Mouse (Mus musculus) mature B cell (primary cell): Measurements from ENCODE around the gene Gm48552.

Experiments
- in situ Hi-C: fragments of 300-500 bp; cut with MboI; formaldehyde crosslinking; loops from 2 replicates; pipeline ENCODE4 v1.14.3; 2019

Gene Gm48552

DNA sequence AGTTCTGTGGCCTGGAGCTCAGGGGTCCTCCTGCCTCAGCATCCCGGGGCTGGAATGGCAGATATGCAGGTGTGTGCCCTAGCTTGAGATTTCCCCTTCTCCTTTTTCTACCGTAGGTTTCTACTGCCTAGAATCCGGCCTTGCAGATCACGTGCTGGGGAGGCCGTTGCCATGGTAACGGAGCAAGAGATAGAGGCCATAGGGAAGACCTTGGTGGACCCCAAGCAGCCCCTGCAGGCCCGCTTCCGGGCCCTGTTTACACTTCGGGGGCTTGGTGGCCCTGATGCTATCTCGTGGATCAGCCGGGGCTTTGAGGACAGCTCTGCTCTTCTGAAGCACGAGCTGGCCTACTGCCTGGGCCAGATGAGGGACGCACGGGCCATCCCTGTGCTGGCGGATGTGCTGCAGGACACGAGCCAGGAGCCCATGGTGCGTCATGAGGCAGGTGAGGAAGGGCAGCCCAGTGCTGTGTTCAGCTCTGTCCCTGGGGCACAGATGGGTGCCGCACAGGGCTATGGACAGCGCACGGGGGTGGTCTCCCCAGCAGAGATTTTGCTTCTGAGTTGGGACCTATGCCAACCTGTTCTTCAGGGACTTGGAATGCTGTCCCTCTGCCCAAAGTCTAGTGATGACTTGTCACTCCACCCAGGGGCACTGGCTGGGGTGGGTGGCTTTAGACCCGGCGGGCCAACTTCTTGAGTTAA is 3.0 kb upstream of the Gm48552 start:
- in situ Hi-C loops = no loop called here

DNA sequence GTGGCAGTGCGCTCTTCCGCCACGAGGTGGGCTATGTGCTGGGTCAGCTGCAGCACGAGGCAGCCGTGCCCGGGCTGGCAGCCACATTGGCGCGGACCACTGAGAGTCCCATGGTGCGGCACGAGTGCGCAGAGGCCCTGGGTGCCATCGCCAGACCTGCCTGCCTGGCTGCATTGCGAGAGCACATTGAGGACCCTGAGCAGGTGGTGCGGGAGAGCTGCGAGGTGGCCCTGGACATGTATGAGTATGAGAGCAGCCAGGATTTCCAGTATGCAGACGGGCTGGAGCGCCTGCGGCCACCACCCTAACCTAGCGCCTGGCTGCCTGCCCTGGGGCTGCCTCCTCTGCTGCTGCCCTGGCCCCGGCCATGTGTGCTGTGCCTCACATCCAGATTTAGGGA is 1.1 kb upstream of the Gm48552 start:
- in situ Hi-C loops = no loop called here

DNA sequence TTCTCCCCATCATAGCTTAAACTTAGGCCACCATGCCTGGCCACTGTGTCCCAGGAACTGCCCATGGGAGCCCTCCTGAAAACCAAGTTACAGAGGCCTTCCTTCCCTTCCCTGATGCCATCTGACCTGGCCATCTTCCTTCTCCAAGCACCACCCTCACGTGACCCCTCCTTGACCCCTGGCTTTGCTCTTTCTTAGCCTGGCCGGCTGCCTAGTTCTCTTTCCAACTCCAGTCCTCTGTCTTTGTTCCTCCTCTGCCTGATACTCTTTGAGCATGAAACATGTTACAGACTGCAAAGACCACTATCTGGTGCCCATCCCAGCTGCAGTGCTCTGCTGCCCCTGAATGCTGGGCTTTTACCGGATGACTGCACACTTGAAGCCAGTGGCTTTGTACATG is 568 bp downstream of the Gm48552 start:
- in situ Hi-C loops = no loop called here

DNA sequence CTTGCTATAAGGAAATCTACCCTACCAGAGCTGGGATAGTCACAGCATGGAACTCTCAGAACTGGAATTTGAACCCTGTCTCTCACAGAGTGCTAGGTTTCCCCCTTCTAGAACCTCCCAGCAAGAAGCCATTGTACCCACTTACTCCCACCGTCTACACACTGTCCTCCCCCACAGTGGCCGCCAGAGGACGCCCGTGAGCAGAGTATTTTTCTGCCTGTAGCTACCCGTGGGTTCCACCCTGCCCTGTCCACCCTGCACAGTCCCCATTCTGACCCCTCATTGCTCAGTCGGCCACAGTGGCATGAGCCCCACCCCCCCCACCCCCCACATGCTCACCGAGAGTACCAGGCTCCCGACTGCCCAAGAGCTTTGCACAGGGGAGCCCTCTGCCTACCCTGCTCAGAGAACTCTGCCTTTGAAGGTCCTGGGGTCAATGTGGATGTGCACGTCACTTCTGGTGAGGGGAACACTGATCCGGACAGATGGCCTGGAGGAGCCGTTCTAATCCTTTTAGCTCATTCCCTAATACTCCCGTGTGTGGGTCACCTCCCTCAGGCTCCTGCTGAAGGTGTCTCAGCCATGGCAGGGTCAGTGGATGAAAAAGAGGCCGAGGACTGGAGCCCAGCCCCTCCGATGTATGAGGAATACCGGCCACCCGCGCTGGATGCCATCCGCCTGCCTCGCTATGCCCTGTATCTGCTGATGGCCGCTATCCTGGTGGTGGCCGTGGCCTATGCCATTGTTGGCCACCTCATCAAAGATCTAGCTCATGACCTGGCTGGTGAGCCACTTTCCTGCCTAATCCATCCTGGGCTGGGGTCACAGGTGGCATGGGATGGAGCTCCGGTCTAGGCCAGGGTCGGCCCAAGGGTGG is 1.2 kb downstream of the Gm48552 start:
- in situ Hi-C loops = no loop called here

- in situ Hi-C loops = no loop called here
Observed at GRCm38 (mm10) chr10:81390678-81390965, 1.8 kb downstream of the Gm48552 start.

- in situ Hi-C loops = no loop called here
Observed at GRCm38 (mm10) chr10:81392270-81392669, 3.5 kb downstream of the Gm48552 start.

DNA sequence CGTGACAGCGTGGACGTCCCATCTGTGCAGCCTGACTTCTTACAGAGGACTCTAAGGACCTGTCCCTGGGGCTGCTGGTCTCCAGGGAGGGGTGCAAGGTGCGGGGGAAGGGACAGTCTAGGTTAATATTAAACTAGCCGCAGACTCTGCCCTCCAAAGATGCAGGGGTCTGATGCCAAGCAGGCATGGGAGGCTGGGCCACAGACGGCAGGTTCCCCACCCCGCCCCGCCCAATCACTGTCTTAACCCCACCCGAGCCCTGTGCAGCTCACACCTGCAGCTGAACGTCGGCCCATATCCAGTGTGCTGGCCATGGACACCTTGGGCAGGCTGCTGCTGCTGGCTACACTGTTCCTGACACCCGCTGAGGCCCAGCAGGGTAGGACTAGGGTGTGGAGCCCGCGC is 4.0 kb downstream of the Gm48552 start, which contains the start of gene Smim24:
Gene Smim24, plus strand, starts transcription at position 271 of the 405 bp plus-strand sequence.
- in situ Hi-C loops = no loop called here

GRCm38 (mm10) chr10:81393456-81394063 is 4.8 kb downstream of the Gm48552 start:
- in situ Hi-C loops = no loop called here

DNA sequence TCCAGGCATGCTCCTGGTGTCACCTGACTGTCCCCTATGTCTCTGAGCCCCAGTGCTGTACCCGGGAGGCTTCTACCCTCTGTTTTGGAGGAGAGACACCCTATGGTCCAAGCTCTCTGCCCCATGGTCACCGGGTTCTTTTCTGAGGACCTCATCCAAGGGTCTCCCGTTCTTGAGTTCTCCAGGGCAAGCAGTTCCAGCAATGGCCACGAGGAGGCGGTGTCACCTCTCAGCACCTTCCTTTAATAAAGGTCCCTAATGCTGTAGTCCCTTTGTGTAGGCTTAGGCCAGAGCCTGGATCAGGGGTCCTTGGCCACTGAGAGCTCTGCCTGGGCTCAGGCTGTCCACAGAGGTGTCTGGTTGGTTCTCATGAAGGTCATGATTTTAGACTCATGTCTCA is 6.3 kb downstream of the Gm48552 start:
- in situ Hi-C loops = no loop called here

DNA sequence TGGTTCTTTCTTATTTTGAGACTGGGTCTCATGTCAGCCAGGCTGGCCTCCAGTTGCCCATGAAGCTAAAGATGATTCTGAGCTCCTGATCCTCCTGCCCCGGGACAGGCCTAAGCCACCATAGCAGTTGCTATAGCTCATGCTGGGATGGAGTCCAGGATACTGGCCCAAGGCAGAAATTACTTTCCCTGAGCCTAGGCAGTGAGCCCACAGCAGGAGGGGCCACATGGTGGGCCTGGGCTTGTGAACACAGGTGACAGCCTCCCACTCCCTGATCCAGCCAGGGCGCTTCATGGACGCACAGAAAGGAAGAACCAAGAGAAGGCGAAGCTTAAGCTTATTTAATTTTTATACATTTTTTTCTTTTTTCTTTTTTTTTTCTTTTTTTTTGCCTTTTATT is 7.1 kb downstream of the Gm48552 start:
- in situ Hi-C loops = no loop called here

DNA sequence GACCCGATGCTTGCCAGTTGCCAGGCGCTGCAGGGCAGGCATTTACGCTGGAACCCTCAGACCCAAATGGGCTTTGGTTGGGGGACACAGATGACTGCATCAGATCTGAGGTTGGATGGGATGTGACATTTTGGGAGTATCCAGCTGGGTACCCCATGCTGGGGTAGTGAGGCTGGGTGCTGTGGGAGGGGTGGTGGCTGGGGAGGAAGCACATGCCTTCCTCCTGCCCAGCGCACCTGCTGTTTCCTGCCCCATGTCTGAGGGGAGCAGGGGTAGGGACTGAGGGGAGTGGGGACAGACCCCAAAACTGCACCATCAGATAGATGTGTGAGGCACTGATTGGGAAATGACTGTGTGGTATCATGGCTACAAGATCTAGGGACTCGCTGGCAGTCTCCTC is 7.9 kb downstream of the Gm48552 start:
- in situ Hi-C loops = no loop called here

DNA sequence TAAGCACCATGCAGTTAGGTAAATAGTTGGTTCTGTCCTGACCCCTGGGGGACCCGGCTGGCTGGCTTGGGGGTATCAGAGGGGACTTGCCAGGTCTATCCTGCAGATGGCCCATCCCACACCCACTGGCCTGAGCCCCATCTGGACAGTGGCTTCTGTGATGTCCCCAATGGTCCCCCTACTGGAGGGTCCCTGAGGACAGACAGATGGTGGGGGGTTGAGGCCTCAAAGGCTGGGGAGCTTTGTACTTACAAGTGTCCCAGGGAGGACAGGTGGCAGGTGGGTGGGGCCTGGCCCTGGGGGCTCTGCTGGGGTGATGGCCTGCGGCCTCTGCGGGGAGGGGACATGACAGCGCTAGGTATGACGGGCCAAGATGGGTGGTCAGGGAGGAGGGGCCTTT is 10.5 kb downstream of the Gm48552 start:
- in situ Hi-C loops = no loop called here

- in situ Hi-C loops = no loop called here
Observed at GRCm38 (mm10) chr10:81399798-81400308, 11.0 kb downstream of the Gm48552 start.

GRCm38 (mm10) chr10:81400371-81401204 is 11.8 kb downstream of the Gm48552 start:
- in situ Hi-C loops = no loop called here

DNA sequence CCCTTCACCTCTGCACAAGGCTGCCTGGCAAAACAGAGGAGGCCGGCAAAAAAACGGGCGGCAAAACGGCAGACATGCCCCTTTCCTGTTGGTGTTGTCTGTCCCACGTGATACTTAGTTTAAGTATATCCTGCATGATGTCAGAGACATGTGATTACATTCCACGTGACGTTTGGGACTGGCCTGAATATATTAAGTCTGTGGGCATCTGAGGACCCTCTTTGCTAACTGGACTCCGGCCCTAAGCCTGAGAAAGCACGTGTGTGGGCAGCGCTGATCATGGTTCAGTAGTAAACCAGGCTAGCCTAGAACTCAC is 12.4 kb downstream of the Gm48552 start:
- in situ Hi-C loops = no loop called here

DNA sequence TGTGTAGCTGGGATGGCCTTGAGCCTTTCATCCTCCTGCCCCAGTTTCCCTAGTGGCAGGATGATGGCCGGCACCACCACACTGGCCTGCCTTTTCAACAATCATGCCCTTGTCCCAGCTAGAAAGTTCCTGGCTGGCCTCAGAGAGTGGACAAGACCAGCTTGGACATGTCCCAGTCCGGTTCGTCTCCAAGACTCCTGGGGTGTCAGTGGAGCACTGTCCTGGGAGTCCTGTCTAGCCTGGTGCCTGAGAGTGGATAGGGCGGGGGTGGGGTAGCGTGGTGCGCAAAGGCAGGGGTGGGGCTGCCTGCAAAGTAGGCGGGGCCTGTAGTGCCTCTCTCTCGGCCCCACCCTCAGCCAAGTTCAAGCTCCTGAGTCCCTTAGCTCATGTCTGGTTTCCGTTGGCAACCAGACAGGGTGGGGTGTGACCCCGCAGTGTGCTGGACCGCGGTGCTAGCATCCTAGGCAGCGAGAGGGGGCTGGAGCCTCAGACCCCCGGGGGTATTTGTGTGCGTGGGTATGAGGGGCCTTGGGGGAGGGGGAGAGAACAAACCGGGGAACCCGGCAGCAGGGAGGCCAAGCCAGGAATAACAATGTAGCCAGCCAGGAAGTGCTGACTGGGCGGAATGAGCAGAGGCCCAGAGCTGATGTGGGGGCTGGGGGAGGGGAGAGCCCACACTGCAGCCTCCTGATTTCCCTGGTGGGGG is 12.9 kb downstream of the Gm48552 start:
- in situ Hi-C loops = no loop called here

GRCm38 (mm10) chr10:81402227-81402765 is 13.5 kb downstream of the Gm48552 start:
- in situ Hi-C loops = no loop called here

- in situ Hi-C loops = no loop called here
Observed at GRCm38 (mm10) chr10:81403511-81403910, 14.7 kb downstream of the Gm48552 start.

GRCm38 (mm10) chr10:81404082-81404481 is 15.3 kb downstream of the Gm48552 start:
- in situ Hi-C loops = no loop called here

GRCm38 (mm10) chr10:81404720-81405119 is 15.9 kb downstream of the Gm48552 start:
- in situ Hi-C loops = loop anchor here (5.0 kb wide), 1 partner anchor 38 kb away; no protein-coding TSS in a partner anchor
